Mouse (Mus musculus) heart, embryonic 13.5 days (tissue): Measurements from ENCODE around the gene Mgat4c. TPM values are rescaled to one million over a fixed set of nuclear protein-coding genes. Genes with fewer than 3 reads are reported as not detected.

Experiments used
- ATAC-seq: fragments of 200-750 bp; cut with Nextera tagmentation; 2 replicates; pipeline ENCODE4 v1.8.0; 2017; ENCODE audit warnings: moderate TSS enrichment; ENCODE audit not compliant: insufficient number of reproducible peaks, low FRiP score, low TSS enrichment; ENCODE audit errors: extremely low read depth
- H3K27ac ChIP-seq: fragments of 300-500 bp; sonication (generic); replicated peaks from 2 replicates; pipeline ENCODE4 v1.5.1; 2015; ENCODE audit warnings: moderate library complexity, mild to moderate bottlenecking, inconsistent platforms
- H3K27me3 ChIP-seq: fragments of 300-500 bp; sonication (generic); replicated peaks from 2 replicates; pipeline ENCODE4 v1.6.1; 2015; ENCODE audit warnings: mild to moderate bottlenecking, inconsistent platforms
- H3K36me3 ChIP-seq: fragments of 300-500 bp; sonication (generic); 2 replicates; pipeline ENCODE4 v1.6.1; 2015; ENCODE audit warnings: mild to moderate bottlenecking, inconsistent platforms
- H3K4me1 ChIP-seq: fragments of 300-500 bp; sonication (generic); 2 replicates; pipeline ENCODE4 v1.6.1; 2015; ENCODE audit warnings: inconsistent platforms
- H3K4me2 ChIP-seq: fragments of 300-500 bp; sonication (generic); 2 replicates; pipeline ENCODE4 v1.6.1; 2015; ENCODE audit warnings: inconsistent platforms, mild to moderate bottlenecking, moderate library complexity
- H3K4me3 ChIP-seq: fragments of 300-500 bp; sonication (generic); 2 replicates; pipeline ENCODE4 v1.5.1; 2015; ENCODE audit warnings: moderate library complexity, mild to moderate bottlenecking, inconsistent platforms
- H3K9ac ChIP-seq: fragments of 300-500 bp; sonication (generic); 2 replicates; pipeline ENCODE4 v1.6.1; 2015; ENCODE audit warnings: inconsistent platforms, mild to moderate bottlenecking, moderate library complexity
- H3K9me3 ChIP-seq: fragments of 300-500 bp; sonication (generic); 2 replicates; pipeline ENCODE4 v1.6.1; 2016; ENCODE audit warnings: inconsistent platforms
- WGBS: fragments of 180-500 bp; shearing (Covaris S2); methylation state at CpG from one replicate; pipeline ENCODE4 v1.1.7; 2015; ENCODE audit warnings: mixed read lengths; 5-methylcytosine and 5-hydroxymethylcytosine counted together
- polyA plus RNA-seq: library from polyadenylated mRNA; unstranded; fragments of >200 nt; fragmentation: Nextera tagmentation; extraction: Ambion mirVana; gene quantifications from 2 replicates; pipeline ENCODE4 v1.2.1, GENCODE M21; 2015

The Mgat4c gene
- polyA plus RNA-seq, 1 experiment from 2014 or later, result 0.40 TPM

GRCm38 (mm10) chr10:101827944-101828343 is 146.7 kb downstream of the Mgat4c start:
- Histone ChIP-seq H3K27me3 (no peaks in the 10 kb centered on the region), H3K36me3 (no peaks in the 10 kb centered on the region), H3K4me1 (no peaks in the 10 kb centered on the region), H3K9ac (no peak overlapping the region), H3K4me2 (no peak overlapping the region), H3K9me3 (no peaks in the 10 kb centered on the region), H3K27ac (no peak overlapping the region), H3K4me3 (no peak overlapping the region)
- no peak for ATAC-seq
- 83% methylated on average over 2 of the region's 2 CpGs for WGBS

- Histone ChIP-seq H3K9me3 (no peaks in the 10 kb centered on the region), H3K36me3 (no peaks in the 10 kb centered on the region), H3K4me2 (no peak overlapping the region), H3K4me1 (no peaks in the 10 kb centered on the region), H3K9ac (no peak overlapping the region), H3K27ac (no peak overlapping the region), H3K4me3 (no peak overlapping the region), H3K27me3 (no peaks in the 10 kb centered on the region)
- WGBS, result 81% methylated on average over 2 of the region's 2 CpGs
- ATAC-seq, result no peak
These were observed 174.8 kb downstream of the Mgat4c start for GRCm38 (mm10) chr10:101856115-101856514.

- no peak for ATAC-seq
- H3K9ac ChIP-seq, result no peak overlapping the region
- 71% methylated on average over 1 of the region's 1 CpGs for WGBS
- H3K36me3 ChIP-seq, result no peaks in the 10 kb centered on the region
- H3K27ac ChIP-seq, result no peak overlapping the region
- H3K4me1 ChIP-seq, result no peaks in the 10 kb centered on the region
- no peak overlapping the region for H3K4me2 ChIP-seq
- no peaks in the 10 kb centered on the region for H3K27me3 ChIP-seq
- no peak overlapping the region for H3K4me3 ChIP-seq
- no peaks in the 10 kb centered on the region for H3K9me3 ChIP-seq
These were observed 208.6 kb downstream of the Mgat4c start for GRCm38 (mm10) chr10:101889866-101890265.

- Histone ChIP-seq H3K4me1 (no peaks in the 10 kb centered on the region), H3K36me3 (no peaks in the 10 kb centered on the region), H3K9me3 (no peaks in the 10 kb centered on the region), H3K27ac (no peak overlapping the region), H3K4me2 (no peak overlapping the region), H3K9ac (no peak overlapping the region), H3K27me3 (no peaks in the 10 kb centered on the region), H3K4me3 (no peak overlapping the region)
- no peak for ATAC-seq
These were observed 236.1 kb downstream of the Mgat4c start for GRCm38 (mm10) chr10:101917328-101917814.

GRCm38 (mm10) chr10:101997612-101998011 is 316.3 kb downstream of the Mgat4c start:
- WGBS, result 76% methylated on average over 4 of the region's 4 CpGs
- H3K27ac ChIP-seq, result no peak overlapping the region
- no peaks in the 10 kb centered on the region for H3K4me1 ChIP-seq
- H3K9ac ChIP-seq, result no peak overlapping the region
- H3K9me3 ChIP-seq, result no peaks in the 10 kb centered on the region
- H3K4me2 ChIP-seq, result no peak overlapping the region
- no peak overlapping the region for H3K4me3 ChIP-seq
- no peaks in the 10 kb centered on the region for H3K27me3 ChIP-seq
- no peak for ATAC-seq
- no peaks in the 10 kb centered on the region for H3K36me3 ChIP-seq

GRCm38 (mm10) chr10:102042513-102042912 is 361.2 kb downstream of the Mgat4c start:
- H3K9ac ChIP-seq, result no peak overlapping the region
- 60% methylated on average over 2 of the region's 2 CpGs for WGBS
- H3K4me1 ChIP-seq, result no peaks in the 10 kb centered on the region
- H3K9me3 ChIP-seq, result no peaks in the 10 kb centered on the region
- H3K27me3 ChIP-seq, result no peaks in the 10 kb centered on the region
- ATAC-seq, result no peak
- H3K36me3 ChIP-seq, result no peaks in the 10 kb centered on the region
- no peak overlapping the region for H3K4me3 ChIP-seq
- no peak overlapping the region for H3K4me2 ChIP-seq
- H3K27ac ChIP-seq, result no peak overlapping the region

- WGBS, result 67% methylated on average over 3 of the region's 3 CpGs
- H3K4me3 ChIP-seq, result no peak overlapping the region
- H3K9me3 ChIP-seq, result no peaks in the 10 kb centered on the region
- no peak overlapping the region for H3K27ac ChIP-seq
- H3K36me3 ChIP-seq, result no peaks in the 10 kb centered on the region
- no peaks in the 10 kb centered on the region for H3K4me1 ChIP-seq
- ATAC-seq, result no peak
- no peak overlapping the region for H3K4me2 ChIP-seq
- H3K27me3 ChIP-seq, result no peaks in the 10 kb centered on the region
- H3K9ac ChIP-seq, result no peak overlapping the region
These were observed 374.9 kb downstream of the Mgat4c start for GRCm38 (mm10) chr10:102056218-102056617.

GRCm38 (mm10) chr10:102056975-102057565 is 375.8 kb downstream of the Mgat4c start:
- Histone ChIP-seq H3K27ac (no peak overlapping the region), H3K36me3 (no peaks in the 10 kb centered on the region), H3K4me1 (no peaks in the 10 kb centered on the region), H3K27me3 (no peaks in the 10 kb centered on the region), H3K9ac (no peak overlapping the region), H3K9me3 (no peaks in the 10 kb centered on the region), H3K4me3 (no peak overlapping the region), H3K4me2 (no peak overlapping the region)
- WGBS, result 52% methylated on average over 2 of the region's 2 CpGs
- no peak for ATAC-seq

- no peaks in the 10 kb centered on the region for H3K4me1 ChIP-seq
- H3K27ac ChIP-seq, result no peak overlapping the region
- H3K9ac ChIP-seq, result no peak overlapping the region
- H3K4me3 ChIP-seq, result no peak overlapping the region
- H3K27me3 ChIP-seq, result no peaks in the 10 kb centered on the region
- no peaks in the 10 kb centered on the region for H3K36me3 ChIP-seq
- no peak for ATAC-seq
- no peaks in the 10 kb centered on the region for H3K9me3 ChIP-seq
- no peak overlapping the region for H3K4me2 ChIP-seq
These were observed 393.5 kb downstream of the Mgat4c start for GRCm38 (mm10) chr10:102074541-102075398.

GRCm38 (mm10) chr10:102123153-102123552 is 441.9 kb downstream of the Mgat4c start:
- 47% methylated on average over 1 of the region's 1 CpGs for WGBS
- H3K9ac ChIP-seq, result no peak overlapping the region
- H3K4me3 ChIP-seq, result no peak overlapping the region
- ATAC-seq, result no peak
- H3K9me3 ChIP-seq, result no peaks in the 10 kb centered on the region
- H3K36me3 ChIP-seq, result no peaks in the 10 kb centered on the region
- no peak overlapping the region for H3K27ac ChIP-seq
- H3K27me3 ChIP-seq, result no peaks in the 10 kb centered on the region
- no peaks in the 10 kb centered on the region for H3K4me1 ChIP-seq
- no peak overlapping the region for H3K4me2 ChIP-seq

GRCm38 (mm10) chr10:102127340-102127739 is 446.1 kb downstream of the Mgat4c start:
- H3K36me3 ChIP-seq, result no peaks in the 10 kb centered on the region
- WGBS, result 73% methylated on average over 4 of the region's 4 CpGs
- no peaks in the 10 kb centered on the region for H3K27me3 ChIP-seq
- no peak overlapping the region for H3K9ac ChIP-seq
- no peaks in the 10 kb centered on the region for H3K4me1 ChIP-seq
- no peak for ATAC-seq
- no peak overlapping the region for H3K27ac ChIP-seq
- H3K9me3 ChIP-seq, result no peaks in the 10 kb centered on the region
- H3K4me2 ChIP-seq, result no peak overlapping the region
- H3K4me3 ChIP-seq, result no peak overlapping the region

- no peak overlapping the region for H3K27ac ChIP-seq
- no peaks in the 10 kb centered on the region for H3K4me1 ChIP-seq
- H3K4me3 ChIP-seq, result no peak overlapping the region
- H3K27me3 ChIP-seq, result no peaks in the 10 kb centered on the region
- H3K9ac ChIP-seq, result no peak overlapping the region
- 71% methylated on average over 5 of the region's 5 CpGs for WGBS
- H3K36me3 ChIP-seq, result no peaks in the 10 kb centered on the region
- ATAC-seq, result no peak
- H3K9me3 ChIP-seq, result no peaks in the 10 kb centered on the region
- H3K4me2 ChIP-seq, result no peak overlapping the region
These were observed 473.6 kb downstream of the Mgat4c start for GRCm38 (mm10) chr10:102154865-102155264.
